Mouse (Mus musculus): ENCODE results near the gene Lancl2. TPM values are rescaled to one million over a fixed set of nuclear protein-coding genes. Genes with fewer than 3 reads are reported as not detected.
A peak's percentile ranks its signal among the peaks of the same experiment; 100 is the strongest.

Lancl2 gene
- polyA plus RNA-seq, 1 experiment from 2014 or later = 14.5 TPM

DNA sequence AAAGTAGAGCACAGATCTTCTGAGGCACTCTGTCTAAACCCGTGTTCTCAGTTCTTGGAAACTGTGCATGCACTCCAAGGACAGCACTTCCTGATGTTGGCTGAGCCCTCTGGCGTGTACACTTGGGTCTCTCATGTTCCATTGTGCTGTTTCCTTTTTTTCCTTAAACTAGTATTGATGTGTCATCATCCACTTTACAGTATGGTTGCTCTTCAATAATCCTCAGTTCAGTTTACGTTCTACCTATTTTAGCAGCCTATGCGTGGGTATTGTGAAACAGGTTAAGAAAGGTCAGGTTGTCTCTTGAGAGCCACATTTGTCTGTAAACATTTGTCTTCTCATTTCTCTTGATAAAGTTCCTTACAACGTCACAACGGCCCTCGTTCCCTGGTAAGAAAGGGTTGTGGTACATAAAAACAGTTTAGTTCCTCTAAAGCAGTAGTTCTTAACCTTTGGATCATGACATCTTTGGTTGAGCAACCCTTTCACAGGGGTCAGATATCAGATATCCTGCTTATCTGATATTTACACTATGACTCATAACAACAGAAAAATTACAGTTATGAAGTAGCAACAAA lies 66.7 kb downstream of the Lancl2 start:
- Histone ChIP-seq H3K4me2 (no peak overlapping the region), H3K9ac (peak overlapping the region; percentile 72; the same call in 1 of the 2 replicates), H3K36me3 (peaks cover 51% of the 10 kb centered on the region), H3K27me3 (no peaks in the 10 kb centered on the region), H3K4me3 (replicated peaks) (no peak overlapping the region), H3K9me3 (replicated peaks) (no peaks in the 10 kb centered on the region), H3K4me1 (replicated peaks) (peaks cover 64% of the 10 kb centered on the region), H3K27ac (peak overlapping the region; percentile 96)
- no peak for DNase-seq
- 65% methylated on average over 7 of the region's 7 CpGs for WGBS (ENCODE audit: insufficient replicate concordance)
- ATAC-seq (ENCODE audit: low read depth) = no peak

- no peak for DNase-seq
Observed at GRCm38 (mm10) chr6:57770467-57771190, 68.3 kb downstream of the Lancl2 start.

DNA sequence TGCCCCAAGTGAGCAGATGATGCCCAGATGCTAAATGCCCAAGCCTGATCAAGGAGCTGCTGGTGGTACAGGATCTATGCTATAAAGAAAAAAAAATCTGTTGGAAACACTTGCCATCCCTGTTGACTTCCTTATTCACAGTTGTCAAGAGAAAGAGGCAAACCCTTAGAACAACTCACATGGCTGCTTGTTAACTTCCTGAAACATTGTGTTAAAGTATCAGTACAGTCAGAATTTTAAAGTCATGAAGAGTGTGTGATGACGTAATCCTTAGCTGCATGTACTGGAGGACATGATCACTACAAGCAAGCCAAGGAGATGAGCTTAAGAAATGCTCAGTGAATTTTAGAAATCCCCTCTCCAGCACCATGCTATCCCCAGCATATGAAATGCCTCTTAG lies 71.5 kb downstream of the Lancl2 start:
- ATAC-seq (ENCODE audit: low read depth) (no peak), DNase-seq (no peak)
- Histone ChIP-seq H3K36me3 (peaks cover 53% of the 10 kb centered on the region), H3K27ac (peak overlapping the region; percentile 36), H3K9me3 (replicated peaks) (no peaks in the 10 kb centered on the region), H3K4me3 (replicated peaks) (no peak overlapping the region), H3K4me2 (no peak overlapping the region), H3K4me1 (replicated peaks) (peaks cover 16% of the 10 kb centered on the region), H3K9ac (no peak overlapping the region), H3K27me3 (no peaks in the 10 kb centered on the region)
- 91% methylated on average over 1 of the region's 1 CpGs for WGBS (ENCODE audit: insufficient replicate concordance)

More at GRCm38 (mm10) chr6:57770467-57771190, 68.3 kb downstream of the Lancl2 start:
- H3K4me2 ChIP-seq = no peak overlapping the region
- no peak for ATAC-seq (ENCODE audit: low read depth)
- peak overlapping the region; percentile 96 for H3K27ac ChIP-seq
- H3K27me3 ChIP-seq = no peaks in the 10 kb centered on the region
- H3K4me1 ChIP-seq (replicated peaks) = peaks cover 48% of the 10 kb centered on the region
- H3K4me3 ChIP-seq (replicated peaks) = no peak overlapping the region
- H3K36me3 ChIP-seq = peaks cover 51% of the 10 kb centered on the region
- no peaks in the 10 kb centered on the region for H3K9me3 ChIP-seq (replicated peaks)
- no peak overlapping the region for H3K9ac ChIP-seq
- WGBS (ENCODE audit: insufficient replicate concordance) = 33% methylated on average over 1 of the region's 1 CpGs

DNA sequence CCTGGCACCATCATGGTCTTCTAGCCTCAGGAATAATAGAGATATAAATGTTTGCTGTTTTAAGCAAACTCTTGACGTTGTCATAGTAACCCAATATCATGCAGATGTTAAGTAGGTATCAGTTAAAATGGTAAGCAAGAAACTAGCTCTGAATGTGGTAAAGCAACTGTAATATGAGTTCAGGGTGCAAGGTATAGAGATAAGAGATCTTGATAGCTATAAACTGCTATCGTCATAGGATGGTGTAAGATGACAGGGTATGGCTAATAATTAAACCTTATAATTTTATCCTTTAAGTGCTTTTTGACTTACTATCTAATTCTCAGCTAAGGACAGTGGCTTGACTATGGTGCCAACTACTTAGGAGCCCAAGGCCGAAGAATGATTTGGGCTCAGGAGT lies 78.0 kb downstream of the Lancl2 start:
- 88% methylated on average over 3 of the region's 3 CpGs for WGBS (ENCODE audit: insufficient replicate concordance)
- H3K27ac ChIP-seq = no peak overlapping the region
- ATAC-seq (ENCODE audit: low read depth) (no peak), DNase-seq (no peak)
- no peak overlapping the region for H3K4me3 ChIP-seq (replicated peaks)
- H3K4me1 ChIP-seq (replicated peaks) = no peaks in the 10 kb centered on the region
- no peak overlapping the region for H3K4me2 ChIP-seq
- H3K36me3 ChIP-seq = peaks cover 18% of the 10 kb centered on the region
- H3K9ac ChIP-seq = no peak overlapping the region
- no peaks in the 10 kb centered on the region for H3K27me3 ChIP-seq
- H3K9me3 ChIP-seq (replicated peaks) = no peaks in the 10 kb centered on the region

DNA sequence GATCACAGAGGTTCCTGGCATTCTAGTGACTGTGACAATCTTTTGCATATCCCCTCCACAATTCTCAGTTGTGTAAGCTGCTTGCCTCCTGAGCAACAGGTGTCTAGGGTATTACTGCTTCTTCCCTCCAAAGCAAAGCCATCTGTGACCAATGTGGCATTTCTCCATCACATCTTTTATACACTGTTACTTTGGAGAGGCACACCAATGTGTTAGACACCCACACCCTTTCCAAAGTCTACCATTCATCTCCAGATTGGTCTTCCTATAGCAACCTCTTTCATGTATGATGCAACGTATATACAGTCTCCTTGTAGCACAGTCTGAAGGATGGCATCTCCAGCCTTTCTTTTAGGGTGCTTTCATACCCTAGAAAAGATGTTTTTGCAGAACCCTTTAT lies 80.3 kb downstream of the Lancl2 start:
- Histone ChIP-seq H3K4me3 (replicated peaks) (no peak overlapping the region), H3K9ac (no peak overlapping the region), H3K4me2 (no peak overlapping the region), H3K9me3 (replicated peaks) (no peaks in the 10 kb centered on the region), H3K27ac (no peak overlapping the region), H3K36me3 (peaks cover 18% of the 10 kb centered on the region; the same call in 1 of the 2 replicates), H3K4me1 (replicated peaks) (peaks cover 6% of the 10 kb centered on the region), H3K27me3 (no peaks in the 10 kb centered on the region)
- 85% methylated on average over 1 of the region's 1 CpGs for WGBS (ENCODE audit: insufficient replicate concordance)
- DNase-seq (no peak), ATAC-seq (ENCODE audit: low read depth) (no peak)

DNA sequence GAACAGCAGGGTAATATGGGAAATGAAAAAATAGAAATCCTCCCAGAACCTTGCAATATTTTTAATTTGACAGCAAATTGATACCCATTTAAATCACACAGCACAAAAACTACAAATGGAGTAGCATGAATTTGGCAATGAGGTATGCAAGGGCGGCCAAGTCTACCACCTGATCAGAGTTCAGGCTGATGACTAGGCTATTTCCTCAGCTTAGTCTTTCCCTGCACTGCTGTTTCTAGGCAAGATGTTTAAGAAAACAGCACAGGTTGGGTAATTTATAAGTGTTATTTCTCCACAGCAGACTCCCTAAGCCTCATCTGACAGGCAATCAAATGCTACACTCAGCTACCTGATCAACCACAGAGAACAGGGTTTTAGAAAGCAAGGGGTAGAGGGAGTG lies 81.9 kb downstream of the Lancl2 start:
- Histone ChIP-seq H3K4me2 (no peak overlapping the region), H3K9ac (no peak overlapping the region), H3K27ac (no peak overlapping the region), H3K9me3 (replicated peaks) (no peaks in the 10 kb centered on the region), H3K4me1 (replicated peaks) (peaks cover 15% of the 10 kb centered on the region), H3K4me3 (replicated peaks) (no peak overlapping the region), H3K36me3 (peaks cover 27% of the 10 kb centered on the region), H3K27me3 (no peaks in the 10 kb centered on the region)
- no peak for DNase-seq
- ATAC-seq (ENCODE audit: low read depth) = no peak
- 94% methylated on average over 1 of the region's 1 CpGs for WGBS (ENCODE audit: insufficient replicate concordance)

DNA sequence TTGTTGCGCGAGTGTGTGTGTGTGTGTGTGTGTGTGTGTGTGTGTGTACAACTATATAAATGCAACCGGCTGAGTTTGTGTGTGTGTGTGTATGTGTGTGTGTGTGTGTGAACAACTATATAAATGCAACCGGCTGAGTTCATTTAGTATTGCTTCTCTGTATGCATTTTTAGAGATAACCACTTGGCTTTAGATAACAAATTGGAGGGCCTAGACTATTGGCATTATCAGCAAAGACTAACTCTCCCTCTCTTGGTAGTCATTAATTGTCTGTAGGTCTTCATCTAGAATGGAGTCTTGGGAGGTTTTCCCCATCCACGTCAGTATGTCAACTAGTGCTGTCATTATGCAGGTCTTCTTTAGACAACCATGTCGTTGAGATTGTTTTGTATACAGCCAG lies 85.0 kb downstream of the Lancl2 start:
- Histone ChIP-seq H3K27me3 (no peaks in the 10 kb centered on the region), H3K4me1 (replicated peaks) (peaks cover 30% of the 10 kb centered on the region), H3K9ac (no peak overlapping the region), H3K36me3 (peaks cover 27% of the 10 kb centered on the region), H3K9me3 (replicated peaks) (no peaks in the 10 kb centered on the region), H3K27ac (no peak overlapping the region), H3K4me3 (replicated peaks) (no peak overlapping the region), H3K4me2 (no peak overlapping the region)
- ATAC-seq (ENCODE audit: low read depth) (peak; percentile 72), DNase-seq (no peak)
- 64% methylated on average over 6 of the region's 6 CpGs for WGBS (ENCODE audit: insufficient replicate concordance)

Other genes with a start within 250 kb of the Lancl2 start
- 2.5 and 2.7 TPM in 2 replicates for gene Ppm1k, start 167.1 kb upstream of the Lancl2 start, polyA plus RNA-seq (2015; fragmentation: Nextera tagmentation; extraction: Ambion mirVana)
- 3.1 and 4.9 TPM in 2 replicates for gene Herc6, start 121.5 kb upstream of the Lancl2 start, polyA plus RNA-seq (2015; fragmentation: Nextera tagmentation; extraction: Ambion mirVana)
- gene Pyurf, start 10.5 kb upstream of the Lancl2 start, polyA plus RNA-seq (2015; fragmentation: Nextera tagmentation; extraction: Ambion mirVana) = 7.7 and 7.9 TPM in 2 replicates
- 43.7 and 50.6 TPM in 2 replicates for gene Vopp1, start 122.6 kb downstream of the Lancl2 start, polyA plus RNA-seq (2015; fragmentation: Nextera tagmentation; extraction: Ambion mirVana)
- not detected in 2 replicates for gene Vmn1r21, start 147.8 kb downstream of the Lancl2 start, polyA plus RNA-seq (2015; fragmentation: Nextera tagmentation; extraction: Ambion mirVana)
- not detected in 2 replicates for gene Vmn1r22, start 205.5 kb downstream of the Lancl2 start, polyA plus RNA-seq (2015; fragmentation: Nextera tagmentation; extraction: Ambion mirVana)
- not detected in 2 replicates for gene Vmn1r23, start 224.3 kb downstream of the Lancl2 start, polyA plus RNA-seq (2015; fragmentation: Nextera tagmentation; extraction: Ambion mirVana)